Mouse (Mus musculus) bone marrow, adult 2 months (tissue): ENCODE measurements around the gene Pla2g5.

Experiments used
- CTCF ChIP-seq: fragments of 200-500 bp; IDR thresholded peaks from 2 replicates; pipeline ENCODE4 v1.5.1; 2011; ENCODE audit warnings: low read length, control low read depth; ENCODE audit not compliant: control insufficient read depth, insufficient read depth
- POLR2A ChIP-seq: fragments of 200-500 bp; IDR thresholded peaks from 2 replicates; pipeline ENCODE4 v1.6.1; 2011; ENCODE audit warnings: low read depth, mild to moderate bottlenecking, control low read depth, low read length, borderline replicate concordance; ENCODE audit not compliant: control insufficient read depth

DNA sequence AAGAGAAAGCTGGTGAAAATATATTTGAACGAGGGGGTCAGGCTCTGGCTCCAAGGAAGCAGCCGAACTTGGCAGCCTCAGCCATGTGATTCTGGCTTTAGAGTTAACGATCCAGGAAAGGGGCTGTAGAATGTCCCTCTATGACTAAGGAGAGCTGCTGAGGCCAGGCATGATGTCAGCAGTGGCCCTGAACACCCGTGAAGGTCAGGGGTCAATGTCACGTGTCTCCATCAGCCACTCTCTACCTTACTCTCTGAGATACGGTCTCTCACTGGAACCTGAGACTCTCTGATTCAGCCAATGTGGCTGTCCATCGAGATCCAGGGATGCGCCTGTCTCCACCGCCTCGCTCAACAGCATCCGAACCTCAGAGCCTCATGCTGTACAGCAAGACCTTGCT, 60.4 kb downstream of the Pla2g5 start:
- no peak for TF ChIP-seq CTCF
- no peak for TF ChIP-seq POLR2A
